Mouse (Mus musculus) kidney, embryonic 14.5 days (tissue): Measurements from ENCODE around the gene Mrps22. TPM values are rescaled to one million over a fixed set of nuclear protein-coding genes. Genes with fewer than 3 reads are reported as not detected.

Experiments used
- ATAC-seq: fragments of 200-750 bp; cut with Nextera tagmentation; 2 replicates; pipeline ENCODE4 v1.8.0; 2017; ENCODE audit warnings: moderate number of reproducible peaks, mild to moderate bottlenecking, moderate TSS enrichment, moderate library complexity; ENCODE audit not compliant: low FRiP score, low TSS enrichment
- H3K27ac ChIP-seq: fragments of 300-500 bp; sonication (generic); 2 replicates; pipeline ENCODE4 v1.5.1; 2014; ENCODE audit warnings: low read depth, mild to moderate bottlenecking, low read length, moderate library complexity, mixed read lengths
- H3K27me3 ChIP-seq: fragments of 300-500 bp; sonication (generic); 2 replicates; pipeline ENCODE4 v1.6.1; 2014; ENCODE audit warnings: mild to moderate bottlenecking, low read length; ENCODE audit not compliant: control insufficient read depth, insufficient read depth
- H3K36me3 ChIP-seq: fragments of 300-500 bp; sonication (generic); 2 replicates; pipeline ENCODE4 v1.6.1; 2014; ENCODE audit warnings: low read length, mixed read lengths; ENCODE audit not compliant: control insufficient read depth, insufficient read depth
- H3K4me1 ChIP-seq: fragments of 300-500 bp; sonication (generic); 2 replicates; pipeline ENCODE4 v1.6.1; 2014; ENCODE audit warnings: low read length, mixed read lengths; ENCODE audit not compliant: control insufficient read depth, insufficient read depth
- H3K4me2 ChIP-seq: fragments of 300-500 bp; sonication (generic); replicated peaks from 2 replicates; pipeline ENCODE4 v1.6.1; 2014; ENCODE audit warnings: low read depth, mild to moderate bottlenecking, low read length
- H3K4me3 ChIP-seq: fragments of 300-500 bp; sonication (generic); 2 replicates; pipeline ENCODE4 v1.5.1; 2014; ENCODE audit warnings: mild to moderate bottlenecking, low read length
- H3K9ac ChIP-seq: fragments of 300-500 bp; sonication (generic); 2 replicates; pipeline ENCODE4 v1.6.1; 2014; ENCODE audit warnings: low read depth, mild to moderate bottlenecking, low read length, moderate library complexity
- H3K9me3 ChIP-seq: fragments of 300-500 bp; sonication (generic); 2 replicates; pipeline ENCODE4 v1.6.1; 2016; ENCODE audit warnings: low read length; ENCODE audit not compliant: control insufficient read depth
- WGBS: fragments of 180-500 bp; shearing (Covaris S2); extraction: QIAGEN DNeasy Blood & Tissue Kit; methylation state at CpG from one replicate; pipeline ENCODE4 v1.1.7; 2014; 5-methylcytosine and 5-hydroxymethylcytosine counted together
- polyA plus RNA-seq: library from polyadenylated mRNA; unstranded; fragments of >200 nt; fragmentation: Nextera tagmentation; extraction: Ambion mirVana; gene quantifications from 2 replicates; pipeline ENCODE4 v1.2.1, GENCODE M21; 2014

Mrps22 gene
- polyA plus RNA-seq, 1 experiment from 2014 or later: 67.4 TPM

DNA sequence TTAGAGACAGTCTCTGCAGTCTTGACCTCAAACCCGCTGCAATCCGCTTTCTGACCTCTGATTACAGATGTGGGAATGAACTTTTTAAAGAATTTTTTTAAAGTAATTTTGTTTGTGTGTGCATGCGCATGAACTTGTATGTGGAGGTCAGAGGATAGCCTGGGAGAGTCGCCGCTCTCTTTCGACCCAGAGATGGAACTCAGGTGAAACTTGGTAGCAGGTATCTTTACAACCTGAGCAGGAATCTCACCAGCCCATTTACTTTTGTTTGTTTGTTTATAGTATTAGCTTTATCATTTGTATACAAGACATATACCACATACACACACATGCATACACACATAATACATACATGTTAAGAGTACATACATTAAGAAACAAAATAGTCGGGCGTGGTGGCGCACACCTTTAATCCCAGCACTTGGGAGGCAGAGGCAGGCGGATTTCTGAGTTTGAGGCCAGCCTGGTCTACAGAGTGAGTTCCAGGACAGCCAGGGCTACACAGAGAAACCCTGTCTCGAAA lies 438 bp upstream of the Mrps22 start:
- Histone ChIP-seq H3K27me3 (no peaks in the 10 kb centered on the region), H3K9ac (peak overlapping the region; percentile 84; the same call in 1 of the 2 replicates), H3K4me2 (peak overlapping the region; percentile 44), H3K4me1 (peaks cover 6% of the 10 kb centered on the region; the same call in 1 of the 2 replicates), H3K4me3 (peak overlapping the region; percentile 94), H3K36me3 (peaks cover 11% of the 10 kb centered on the region), H3K9me3 (no peaks in the 10 kb centered on the region), H3K27ac (no peak overlapping the region)
- 50% methylated on average over 11 of the region's 11 CpGs for WGBS
- no peak for ATAC-seq

- H3K27me3 ChIP-seq: no peaks in the 10 kb centered on the region
- no peaks in the 10 kb centered on the region for H3K9me3 ChIP-seq
- H3K4me3 ChIP-seq: peak overlapping the region; percentile 94; the same call in 1 of the 2 replicates
- peak overlapping the region; percentile 91 for H3K4me2 ChIP-seq
- no peak overlapping the region for H3K27ac ChIP-seq
- ATAC-seq: no peak
- no peak overlapping the region for H3K9ac ChIP-seq
- H3K36me3 ChIP-seq: peaks cover 29% of the 10 kb centered on the region
- H3K4me1 ChIP-seq: peaks cover 6% of the 10 kb centered on the region; the same call in 1 of the 2 replicates
- WGBS: 83% methylated on average over 6 of the region's 6 CpGs
These were observed 1.4 kb downstream of the Mrps22 start for GRCm38 (mm10) chr9:98600094-98600493.

DNA sequence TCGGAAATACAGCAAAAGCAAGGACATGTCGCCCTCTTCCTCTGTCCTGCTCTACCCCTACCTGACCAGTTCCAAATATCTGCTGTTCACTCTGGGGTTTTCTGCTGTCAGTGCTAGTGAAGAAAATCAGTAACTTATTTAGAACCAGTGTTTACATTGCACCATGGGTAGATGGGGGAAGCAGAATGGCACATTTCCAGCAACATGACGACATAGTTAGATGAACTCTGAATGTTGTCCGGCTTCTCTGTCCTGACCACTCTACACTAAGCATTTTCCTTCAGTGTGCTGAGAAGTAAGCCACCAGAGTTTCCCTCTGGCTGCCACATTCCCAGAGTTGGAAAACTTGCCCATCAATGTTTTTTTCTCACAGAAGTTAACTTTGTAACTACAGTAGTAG lies 17.6 kb downstream of the Mrps22 start:
- WGBS: 95% methylated on average over 4 of the region's 4 CpGs
- Histone ChIP-seq H3K4me1 (no peaks in the 10 kb centered on the region), H3K36me3 (peaks cover 87% of the 10 kb centered on the region), H3K4me3 (no peak overlapping the region), H3K9ac (no peak overlapping the region), H3K27me3 (no peaks in the 10 kb centered on the region), H3K27ac (no peak overlapping the region), H3K9me3 (no peaks in the 10 kb centered on the region), H3K4me2 (no peak overlapping the region)
- ATAC-seq: no peak

DNA sequence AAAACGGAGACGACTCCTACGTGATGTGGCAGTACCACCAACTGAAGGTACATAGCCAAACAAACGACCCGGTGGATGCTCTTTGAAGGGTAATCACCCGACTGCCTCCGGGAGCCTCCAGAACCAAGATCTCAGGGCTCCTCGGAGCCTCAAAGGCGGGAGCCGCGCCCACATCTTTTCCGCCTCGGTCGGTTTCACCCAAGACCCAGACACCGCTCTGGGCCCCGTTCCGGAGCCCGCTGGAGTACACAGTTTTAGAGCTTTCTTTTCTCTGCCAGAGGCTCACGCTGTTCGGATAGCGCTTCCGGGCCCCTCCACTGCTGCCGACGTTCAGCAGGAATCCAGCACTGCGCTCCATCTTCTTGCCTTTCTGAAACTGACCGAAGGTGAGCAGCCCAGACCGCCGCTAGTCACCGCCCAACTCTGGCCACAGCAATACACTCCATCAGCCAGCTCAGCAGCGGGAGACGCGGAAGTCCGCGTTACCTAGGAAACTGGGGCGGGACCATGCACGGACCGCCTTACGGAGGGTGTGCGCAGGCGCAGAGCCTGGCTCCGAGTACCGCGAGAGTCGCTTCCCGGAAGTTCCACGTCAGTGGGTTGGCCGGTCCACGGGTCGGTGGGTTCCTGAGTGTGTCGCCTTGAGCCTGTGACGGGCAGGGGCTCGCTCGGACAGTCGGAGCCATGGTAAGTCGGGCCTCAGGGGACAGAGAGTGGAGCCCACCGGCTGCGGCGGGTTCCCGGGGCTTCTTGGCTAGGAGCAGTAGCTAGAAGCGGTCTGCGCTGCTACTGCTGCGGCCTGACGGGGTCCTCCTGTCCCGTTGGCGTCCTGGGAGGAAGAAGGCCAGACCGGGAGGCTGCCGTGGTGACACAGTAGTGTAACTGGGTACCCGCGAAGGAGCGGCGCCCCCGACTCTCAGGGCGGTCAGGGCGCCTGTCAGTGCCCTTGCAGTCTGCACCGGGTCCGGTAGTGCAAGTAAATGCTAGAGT lies 38.0 kb downstream of the Mrps22 start, which contains the start of gene Copb2:
Gene Copb2, plus strand, starts transcription at position 585 of the 990 bp plus-strand sequence.
- Histone ChIP-seq H3K9ac (peak within 1 kb of the TSS; percentile 92), H3K4me2 (peak within 1 kb of the TSS; percentile 78), H3K27me3 (no peaks in the 10 kb centered on the region), H3K4me3 (peak within 1 kb of the TSS; percentile 97), H3K36me3 (peaks cover 4% of the 10 kb centered on the region), H3K27ac (peak within 1 kb of the TSS; percentile 78), H3K4me1 (peaks cover 7% of the 10 kb centered on the region), H3K9me3 (no peaks in the 10 kb centered on the region)
- peak; percentile 99 for ATAC-seq
- under 1% methylated on average over 76 of the region's 76 CpGs for WGBS

DNA sequence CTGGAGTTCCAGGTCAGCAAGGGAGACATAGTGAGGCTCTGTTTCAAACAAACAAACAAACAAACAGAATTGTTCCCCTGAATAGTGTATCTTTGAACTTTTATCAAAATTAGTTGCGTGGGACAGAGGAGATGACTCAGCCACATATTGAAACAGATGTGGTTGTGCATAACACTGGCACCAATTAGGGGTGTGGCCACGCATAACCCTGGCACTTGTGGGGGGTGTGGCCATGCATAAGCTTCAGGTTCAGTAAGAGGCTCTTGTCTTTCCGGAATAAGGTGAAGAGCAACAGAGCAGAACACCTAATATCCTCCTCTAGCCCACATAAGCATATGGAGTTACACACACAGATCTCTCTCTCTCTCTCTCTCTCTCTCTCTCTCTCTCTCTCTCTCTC lies 57.4 kb downstream of the Mrps22 start:
- Histone ChIP-seq H3K4me3 (no peak overlapping the region), H3K36me3 (no peaks in the 10 kb centered on the region), H3K4me1 (no peaks in the 10 kb centered on the region), H3K9ac (no peak overlapping the region), H3K4me2 (no peak overlapping the region), H3K27me3 (no peaks in the 10 kb centered on the region), H3K9me3 (no peaks in the 10 kb centered on the region), H3K27ac (no peak overlapping the region)
- no peak for ATAC-seq
- 72% methylated on average over 3 of the region's 3 CpGs for WGBS

Other genes starting within 250 kb of the Mrps22 start
- 136 and 161 TPM in 2 replicates for gene Rbp1, start 178.7 kb downstream of the Mrps22 start, polyA plus RNA-seq
- 0.51 and 0.68 TPM in 2 replicates for gene Rbp2, start 115.5 kb downstream of the Mrps22 start, polyA plus RNA-seq
- 95.6 and 183 TPM in 2 replicates for gene Copb2, start 37.9 kb downstream of the Mrps22 start, polyA plus RNA-seq
- not detected in 2 replicates for gene Prr23a1, start 240.8 kb upstream of the Mrps22 start, polyA plus RNA-seq